Mouse (Mus musculus): ENCODE measurements around the gene Trem3.

Trem3 gene

GRCm38 (mm10) chr17:48269833-48270232 is 22.3 kb downstream of the Trem3 start:
- no peak for DNase-seq (ENCODE audit: extremely low read depth, insufficient read length, low spot score)

GRCm38 (mm10) chr17:48272158-48272557 is 24.6 kb downstream of the Trem3 start:
- DNase-seq (ENCODE audit: extremely low read depth, insufficient read length, low spot score), result no peak

- DNase-seq (ENCODE audit: extremely low read depth, insufficient read length, low spot score), result no peak
These were observed 25.0 kb downstream of the Trem3 start for GRCm38 (mm10) chr17:48272598-48272997.

GRCm38 (mm10) chr17:48274098-48274497 is 26.5 kb downstream of the Trem3 start:
- DNase-seq (ENCODE audit: extremely low read depth, insufficient read length, low spot score), result no peak

DNA sequence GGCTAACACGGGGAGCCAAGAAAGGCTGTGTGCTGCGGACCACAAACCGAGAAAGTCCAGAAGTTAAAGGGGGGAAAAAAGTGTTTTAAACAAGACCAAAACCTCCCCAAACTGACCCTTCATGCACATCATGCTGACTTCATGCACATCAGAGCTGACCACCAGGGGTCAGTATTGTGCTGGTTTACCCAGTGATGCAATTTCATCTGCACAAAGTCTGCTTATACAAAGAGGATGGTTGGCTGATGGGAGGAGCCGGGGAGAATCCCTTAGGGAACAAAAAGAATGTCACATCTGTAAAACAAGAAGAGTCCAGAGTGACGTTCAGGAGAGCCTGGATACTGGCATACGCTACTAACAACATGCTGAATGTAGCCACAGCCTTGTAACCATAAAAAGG is 27.3 kb downstream of the Trem3 start:
- peak; percentile 44 for DNase-seq (ENCODE audit: extremely low read depth, insufficient read length, low spot score)

DNA sequence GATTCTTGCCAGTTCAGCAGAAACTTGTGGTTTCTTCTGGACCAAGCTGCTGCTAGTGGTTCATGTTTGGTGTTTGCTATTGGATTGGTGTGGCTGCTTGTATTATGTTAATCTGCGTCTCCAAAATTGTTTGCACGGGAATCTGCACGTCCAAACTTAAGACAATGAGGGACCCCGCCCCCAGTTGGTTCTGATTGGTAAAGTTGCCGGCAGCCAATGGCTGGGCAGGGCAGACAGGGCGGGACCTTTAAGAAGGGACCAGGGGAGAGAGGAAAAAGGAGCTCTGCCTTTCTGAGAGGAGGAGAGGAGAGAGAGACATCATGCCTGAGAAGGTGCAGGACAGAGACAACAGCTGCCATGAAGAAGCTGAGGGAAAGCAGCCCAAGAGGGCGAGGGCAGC is 28.2 kb downstream of the Trem3 start:
- no peak for DNase-seq (ENCODE audit: extremely low read depth, insufficient read length, low spot score)

- DNase-seq (ENCODE audit: extremely low read depth, insufficient read length, low spot score), result no peak
These were observed 30.8 kb downstream of the Trem3 start for GRCm38 (mm10) chr17:48278381-48278780.

GRCm38 (mm10) chr17:48279002-48279401 is 31.4 kb downstream of the Trem3 start:
- no peak for DNase-seq (ENCODE audit: extremely low read depth, insufficient read length, low spot score)

GRCm38 (mm10) chr17:48280943-48281738 is 33.6 kb downstream of the Trem3 start:
- no peak for DNase-seq (ENCODE audit: extremely low read depth, insufficient read length, low spot score)

DNA sequence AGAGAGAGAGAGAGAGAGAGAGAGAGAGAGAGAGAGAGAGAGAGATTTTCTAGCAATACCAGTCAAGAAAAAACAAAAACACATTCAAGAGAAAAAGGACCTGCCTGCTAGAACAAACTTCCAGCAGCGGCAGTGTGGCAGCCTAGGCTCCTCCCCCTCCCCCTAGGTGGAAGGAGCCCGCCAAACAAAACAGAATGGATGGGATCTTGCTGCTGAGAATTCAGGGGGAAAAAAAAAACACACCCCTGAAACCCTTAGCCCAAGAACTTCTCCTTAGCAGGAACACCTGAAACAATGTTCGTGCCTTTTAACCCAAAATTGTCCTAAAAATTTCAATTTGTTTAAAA is 34.1 kb downstream of the Trem3 start:
- no peak for DNase-seq (ENCODE audit: extremely low read depth, insufficient read length, low spot score)

DNA sequence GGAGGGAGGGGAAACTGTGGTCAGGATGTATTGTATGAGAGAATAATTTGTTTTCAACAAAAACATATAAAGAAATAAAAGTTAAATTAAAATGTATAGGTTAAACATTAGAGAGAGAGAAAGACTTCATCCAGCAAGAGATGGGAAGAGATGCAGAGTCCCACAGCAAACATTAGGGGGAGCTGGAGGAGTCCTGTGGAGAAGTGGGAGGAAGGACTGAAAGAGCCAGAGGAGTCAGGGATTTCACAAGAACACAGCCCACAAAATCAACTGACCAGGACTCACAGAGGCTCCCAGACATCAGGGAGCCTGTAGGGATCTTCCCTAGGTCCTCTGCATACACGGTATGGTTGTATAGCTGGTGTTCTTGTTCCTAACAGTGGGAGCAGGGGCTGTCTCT is 39.2 kb downstream of the Trem3 start:
- DNase-seq (ENCODE audit: extremely low read depth, insufficient read length, low spot score), result no peak

DNA sequence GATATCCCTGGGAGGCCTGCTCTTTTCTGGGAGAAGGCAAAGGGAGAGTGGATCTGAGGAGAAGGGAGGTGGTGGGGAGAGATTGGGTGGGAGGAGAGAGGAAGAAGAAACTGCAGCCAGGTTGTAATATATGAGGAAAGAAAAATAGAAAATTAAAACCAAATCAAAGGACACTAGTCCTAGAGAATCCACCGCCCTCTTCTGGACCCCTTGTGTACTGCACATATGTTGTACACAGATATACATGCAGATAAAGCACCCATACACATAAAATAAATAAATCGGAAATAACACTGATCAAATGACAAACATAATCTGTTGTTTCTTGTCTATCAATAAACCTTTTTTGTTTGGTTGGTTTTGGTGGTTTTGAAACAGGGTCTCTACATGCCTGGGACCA is 39.7 kb downstream of the Trem3 start:
- no peak for DNase-seq (ENCODE audit: extremely low read depth, insufficient read length, low spot score)

- no peak for DNase-seq (ENCODE audit: extremely low read depth, insufficient read length, low spot score)
These were observed 46.1 kb downstream of the Trem3 start for GRCm38 (mm10) chr17:48293500-48294194.

GRCm38 (mm10) chr17:48299203-48299602 is 51.6 kb downstream of the Trem3 start, which contains the start of gene Treml2:
Gene Treml2 (plus strand): TSS chr17:48299498.
- no peak for DNase-seq (ENCODE audit: extremely low read depth, insufficient read length, low spot score)

DNA sequence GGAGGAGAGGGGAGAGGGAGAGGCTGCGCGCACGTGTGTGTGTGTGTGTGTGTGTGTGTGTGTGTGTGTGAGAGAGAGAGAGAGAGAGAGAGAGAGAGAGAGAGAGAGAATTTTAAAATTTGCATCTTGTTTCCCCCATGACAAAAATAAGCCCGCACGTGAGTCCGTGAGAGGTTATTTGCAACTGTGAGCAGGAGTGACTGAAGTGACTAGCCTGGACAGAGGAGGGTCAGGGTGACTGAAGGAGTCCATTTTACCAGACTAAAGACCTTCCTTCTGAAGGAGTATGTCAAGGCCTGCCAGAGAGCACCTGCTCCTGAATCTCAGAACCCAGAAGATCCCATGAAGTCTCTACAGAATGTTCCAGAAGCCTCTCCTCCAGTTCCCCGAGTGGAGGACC is 52.2 kb downstream of the Trem3 start:
- DNase-seq (ENCODE audit: extremely low read depth, insufficient read length, low spot score), result no peak

- DNase-seq (ENCODE audit: extremely low read depth, insufficient read length, low spot score), result no peak
These were observed 52.6 kb downstream of the Trem3 start for GRCm38 (mm10) chr17:48300199-48300598.

DNA sequence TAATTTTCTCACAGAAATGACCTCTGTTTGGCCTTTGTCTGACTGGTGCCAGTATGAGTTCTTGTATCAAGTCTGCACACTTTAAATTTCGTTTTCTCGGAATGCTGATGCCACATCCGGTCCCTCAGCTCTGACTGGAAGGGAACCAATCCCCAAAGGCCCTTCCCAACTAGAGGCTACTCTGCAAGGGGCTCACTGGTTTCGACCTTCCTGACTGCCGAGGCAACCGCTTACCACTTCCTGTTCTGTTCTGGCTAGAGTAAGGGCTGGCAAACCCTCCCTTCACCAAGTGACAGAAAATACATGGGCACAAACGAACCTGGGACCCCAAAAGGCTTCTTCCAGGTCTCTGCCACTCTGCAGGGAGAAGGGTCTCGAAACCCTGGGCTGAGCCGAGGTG is 53.3 kb downstream of the Trem3 start:
- DNase-seq (ENCODE audit: extremely low read depth, insufficient read length, low spot score), result no peak

GRCm38 (mm10) chr17:48301792-48302191 is 54.2 kb downstream of the Trem3 start:
- no peak for DNase-seq (ENCODE audit: extremely low read depth, insufficient read length, low spot score)

Measured in 3134 (cell line).